Mouse (Mus musculus) fat pad, adult 2 months (tissue): ENCODE measurements at regions not wholly inside any gene's neighbourhood (a gene's known extent, or its start where the extent isn't known, plus 50 kb on each side); places are given as distances from the start of the nearest gene placed in this dataset.

Source experiments
- DNase-seq: peaks from one replicate; pipeline ENCODE4 v3.0.0-alpha.2; 2011; ENCODE audit warnings: low read depth, low spot score; ENCODE audit errors: extremely low read depth

- DNase-seq = no peak
These were observed 105.8 kb upstream of the Sgk1 start for GRCm38 (mm10) chr10:21775911-21776761.

DNA sequence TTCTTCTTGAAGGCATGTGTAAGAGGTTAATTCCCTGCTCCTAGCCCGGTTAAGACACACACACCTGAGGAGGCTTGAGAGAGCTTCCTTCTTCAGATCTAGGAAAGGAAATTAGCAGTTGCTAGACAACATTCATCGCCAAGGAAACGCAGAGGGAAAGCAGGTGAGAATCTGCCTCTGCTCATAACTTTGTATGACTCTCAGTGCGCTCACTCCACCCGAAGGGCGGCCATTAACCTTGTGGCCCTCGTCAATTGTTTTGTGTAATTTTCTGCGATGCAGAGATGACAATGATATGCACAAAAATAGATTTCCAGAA lies 105.3 kb upstream of the Sgk1 start:
- no peak for DNase-seq

- DNase-seq = no peak
These were observed 104.9 kb upstream of the Sgk1 start for GRCm38 (mm10) chr10:21777103-21777502.

GRCm38 (mm10) chr10:21783478-21783877 lies 98.5 kb upstream of the Sgk1 start:
- no peak for DNase-seq

DNA sequence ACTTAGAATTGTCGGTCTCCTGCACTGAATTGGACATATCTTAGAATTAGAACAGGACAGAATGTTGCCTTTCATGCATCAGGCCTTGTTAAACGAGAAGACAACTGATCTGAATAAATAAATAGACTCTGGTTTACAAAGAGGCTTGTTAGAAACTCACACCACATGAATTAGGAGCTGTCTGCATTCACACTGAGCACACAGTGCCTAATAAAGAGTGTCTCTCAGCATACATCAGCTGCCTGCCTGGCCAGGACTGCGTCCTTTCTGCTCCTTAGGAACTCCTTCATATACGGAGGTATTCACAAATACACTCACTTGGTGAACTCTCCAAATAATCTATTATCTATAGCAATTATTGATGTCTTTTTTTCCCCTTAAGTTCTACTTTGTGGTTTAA lies 96.9 kb upstream of the Sgk1 start:
- no peak for DNase-seq

DNA sequence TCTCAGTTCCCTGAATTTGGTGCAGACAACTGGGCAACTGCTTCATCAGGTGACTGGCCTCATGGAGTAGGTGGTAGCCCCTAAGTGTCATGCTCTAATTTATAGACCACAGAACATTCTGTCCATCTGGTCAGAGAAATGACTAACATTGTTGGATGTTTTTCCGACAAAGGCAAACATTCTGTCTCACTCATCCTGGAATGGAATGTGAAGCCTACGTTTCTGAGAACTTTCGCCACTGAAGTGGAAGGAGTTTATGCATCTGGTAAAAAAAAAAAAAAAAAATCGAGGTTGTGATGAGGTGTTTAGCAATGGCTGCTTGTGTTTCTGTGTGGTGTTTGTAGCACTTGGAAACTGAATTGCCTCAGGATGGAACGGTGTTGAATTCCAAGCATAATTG lies 96.2 kb upstream of the Sgk1 start:
- DNase-seq = no peak

DNA sequence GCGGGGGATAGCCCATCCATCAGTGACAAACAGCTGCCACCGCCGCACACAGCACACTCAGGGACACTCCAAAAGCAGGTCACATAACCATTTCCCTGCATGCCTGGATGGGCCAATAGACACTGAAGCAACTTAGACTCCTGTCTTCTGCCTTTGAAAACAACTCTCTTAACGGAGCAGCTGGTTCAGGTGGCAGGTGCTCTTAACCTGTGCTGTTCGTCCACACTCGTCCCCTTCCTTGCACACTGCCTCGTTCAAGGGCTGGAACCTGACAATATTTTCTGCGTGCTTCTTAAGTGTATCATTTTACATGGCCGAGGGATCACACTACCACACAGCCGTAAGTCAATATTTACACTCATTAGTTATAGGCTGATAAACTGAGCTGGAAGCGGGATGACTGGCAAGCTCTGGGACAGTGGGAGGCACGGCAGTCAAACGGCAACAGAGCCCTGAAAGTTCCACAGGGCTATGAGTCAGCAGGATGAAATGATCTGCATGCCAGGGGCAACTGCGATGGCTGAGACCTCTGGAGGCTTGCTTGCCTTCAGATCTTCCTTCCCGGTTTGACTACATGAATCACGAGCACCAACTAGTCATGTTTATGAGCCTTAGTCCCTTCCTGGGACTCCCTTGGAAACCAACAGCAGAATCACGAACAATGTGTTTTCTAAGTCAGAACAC lies 92.0 kb upstream of the Sgk1 start:
- peak; percentile 1 for DNase-seq

- no peak for DNase-seq
These were observed 91.0 kb upstream of the Sgk1 start for GRCm38 (mm10) chr10:21790991-21791390.

DNA sequence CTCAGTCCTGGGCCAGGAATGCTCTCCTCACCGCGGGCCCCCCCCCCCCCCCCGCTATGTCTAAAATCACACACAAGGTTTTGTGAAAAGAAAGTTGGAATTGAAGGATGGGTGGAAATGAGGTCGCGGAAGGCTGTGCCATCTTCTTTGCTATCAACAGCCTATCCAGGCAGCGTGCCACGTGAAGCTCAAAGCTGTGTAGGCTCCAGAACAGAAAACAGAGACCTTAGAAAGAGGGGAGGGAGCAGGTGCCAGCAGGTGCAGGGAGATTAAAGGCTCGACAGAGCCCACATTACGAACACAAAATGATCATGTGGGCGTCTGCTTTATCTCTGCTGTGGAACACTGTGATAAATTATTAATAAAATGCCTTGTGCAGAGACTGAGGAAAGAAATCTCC lies 89.6 kb upstream of the Sgk1 start:
- DNase-seq = no peak

GRCm38 (mm10) chr10:21793641-21794040 lies 88.3 kb upstream of the Sgk1 start:
- no peak for DNase-seq

- no peak for DNase-seq
These were observed 85.6 kb upstream of the Sgk1 start for GRCm38 (mm10) chr10:21796386-21796785.

- DNase-seq = no peak
These were observed 83.9 kb upstream of the Sgk1 start for GRCm38 (mm10) chr10:21798103-21798502.

- DNase-seq = peak; percentile 49
These were observed 80.4 kb upstream of the Sgk1 start for GRCm38 (mm10) chr10:21801556-21801955.

- no peak for DNase-seq
These were observed 78.8 kb upstream of the Sgk1 start for GRCm38 (mm10) chr10:21803184-21803583.

- no peak for DNase-seq
These were observed 77.2 kb upstream of the Sgk1 start for GRCm38 (mm10) chr10:21804761-21805160.

GRCm38 (mm10) chr10:21805606-21806005 lies 76.4 kb upstream of the Sgk1 start:
- DNase-seq = no peak

- DNase-seq = no peak
These were observed 75.3 kb upstream of the Sgk1 start for GRCm38 (mm10) chr10:21806716-21807115.

GRCm38 (mm10) chr10:21819686-21820085 lies 62.3 kb upstream of the Sgk1 start:
- no peak for DNase-seq

- no peak for DNase-seq
These were observed 60.6 kb upstream of the Sgk1 start for GRCm38 (mm10) chr10:21821421-21821820.

DNA sequence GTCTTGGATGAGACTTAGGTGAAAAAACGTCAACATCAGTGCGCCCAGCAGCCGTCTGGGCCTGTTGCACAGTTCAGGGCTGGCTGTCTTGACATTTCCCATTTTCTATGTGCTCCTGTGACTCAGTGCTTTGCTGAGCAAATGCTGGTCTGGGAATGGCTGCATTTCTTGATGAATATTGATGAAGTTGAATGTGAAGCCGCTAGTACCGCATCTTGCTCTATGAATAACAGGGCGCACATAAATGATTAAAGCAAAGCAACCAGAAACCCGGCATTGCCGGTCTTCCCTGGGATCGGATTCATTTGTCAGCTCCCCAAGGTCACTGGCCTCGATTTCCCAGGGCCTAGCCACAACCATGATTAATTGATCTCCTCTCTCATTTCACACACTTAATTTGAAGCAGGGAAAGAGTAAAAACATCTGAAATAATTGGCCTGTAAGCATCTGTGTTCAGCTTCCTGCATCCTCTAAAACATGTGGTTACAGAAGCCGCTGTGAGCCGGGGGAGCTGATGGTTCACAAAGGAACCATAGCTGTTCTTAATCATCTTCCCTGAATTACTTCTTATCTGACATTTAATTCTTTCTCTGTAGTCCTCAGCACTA lies 57.5 kb upstream of the Sgk1 start:
- DNase-seq = no peak

GRCm38 (mm10) chr10:21826793-21827504 lies 55.0 kb upstream of the Sgk1 start:
- DNase-seq = no peak

GRCm38 (mm10) chr10:21827505-21827844 lies 54.5 kb upstream of the Sgk1 start:
- DNase-seq = no peak
